Mouse (Mus musculus): ENCODE results near the gene Sec24d. TPM values are rescaled to one million over a fixed set of nuclear protein-coding genes. Genes with fewer than 3 reads are reported as not detected.

The Sec24d gene
- polyA plus RNA-seq, 1 experiment from 2014 or later = 55.6 TPM

DNA sequence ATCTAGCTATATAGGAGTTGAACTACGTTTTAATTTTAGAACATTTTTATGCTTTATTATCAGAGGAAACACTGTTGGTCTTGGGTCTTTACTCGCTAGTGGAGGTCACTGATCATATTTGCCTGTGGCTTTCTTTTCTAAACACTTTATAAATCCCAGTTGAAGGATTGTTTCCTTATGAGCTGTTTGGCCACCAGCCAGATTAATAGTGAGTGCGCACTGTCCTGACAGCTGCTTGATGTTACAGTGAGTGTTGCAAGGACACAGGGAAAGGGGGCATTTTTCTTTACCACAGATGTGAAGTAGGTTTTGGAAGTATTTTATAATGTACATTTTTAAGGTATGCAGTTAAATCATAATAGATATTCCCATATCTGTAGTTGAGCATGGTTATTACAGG lies 68.2 kb downstream of the Sec24d start:
- Histone ChIP-seq H3K4me1 (replicated peaks; ENCODE audit: control insufficient read depth, insufficient read depth) (peaks cover 5% of the 10 kb centered on the region; the same call in 1 of the 2 replicates), H3K9ac (ENCODE audit: low read length) (no peak overlapping the region), H3K4me2 (replicated peaks; ENCODE audit: low read depth) (no peak overlapping the region), H3K27ac (replicated peaks) (no peak overlapping the region), H3K36me3 (ENCODE audit: control insufficient read depth, insufficient read depth, low read length) (0 out of 2 replicates have a peak, but pooled peaks cover 3% of the 10 kb centered on the region), H3K9me3 (ENCODE audit: control insufficient read depth, low read length) (no peaks in the 10 kb centered on the region), H3K27me3 (ENCODE audit: control insufficient read depth, insufficient read depth, low read length) (no peaks in the 10 kb centered on the region), H3K4me3 (ENCODE audit: low read depth, low read length) (no peak overlapping the region)
- peak; percentile 64; the same call in 1 of the 2 replicates for ATAC-seq (ENCODE audit: low FRiP score, low TSS enrichment)
- DNase-seq (ENCODE audit: low spot score) = no peak
- WGBS = 6% methylated on average over 3 of the region's 3 CpGs
- TF ChIP-seq CTCF (IDR thresholded peaks at IDR 0.05; ENCODE audit: low read depth) = no peak
- no peak for TF ChIP-seq EP300 (optimal IDR thresholded peaks at IDR 0.05)

GRCm38 (mm10) chr3:123336455-123336854 lies 69.2 kb downstream of the Sec24d start:
- Histone ChIP-seq H3K27ac (replicated peaks) (no peak overlapping the region), H3K9ac (ENCODE audit: low read length) (no peak overlapping the region), H3K4me3 (ENCODE audit: low read depth, low read length) (no peak overlapping the region), H3K4me1 (replicated peaks; ENCODE audit: control insufficient read depth, insufficient read depth) (peaks cover 5% of the 10 kb centered on the region; the same call in 1 of the 2 replicates), H3K9me3 (ENCODE audit: control insufficient read depth, low read length) (no peaks in the 10 kb centered on the region), H3K4me2 (replicated peaks; ENCODE audit: low read depth) (no peak overlapping the region), H3K36me3 (ENCODE audit: control insufficient read depth, insufficient read depth, low read length) (0 out of 2 replicates have a peak, but pooled peaks cover 3% of the 10 kb centered on the region), H3K27me3 (ENCODE audit: control insufficient read depth, insufficient read depth, low read length) (no peaks in the 10 kb centered on the region)
- ATAC-seq (ENCODE audit: low FRiP score, low TSS enrichment) = no peak
- no peak for DNase-seq (ENCODE audit: low spot score)
- no peak for TF ChIP-seq EP300 (optimal IDR thresholded peaks at IDR 0.05)
- TF ChIP-seq CTCF (IDR thresholded peaks at IDR 0.05; ENCODE audit: low read depth) = no peak
- 48% methylated on average over 7 of the region's 7 CpGs for WGBS

GRCm38 (mm10) chr3:123336951-123337350 lies 69.7 kb downstream of the Sec24d start:
- H3K27ac ChIP-seq (replicated peaks) = 0 out of 2 replicates have a peak overlapping the region, but pooled peaks have one; percentile 30
- no peak overlapping the region for H3K4me2 ChIP-seq (replicated peaks; ENCODE audit: low read depth)
- no peak for TF ChIP-seq EP300 (optimal IDR thresholded peaks at IDR 0.05)
- no peak for TF ChIP-seq CTCF (IDR thresholded peaks at IDR 0.05; ENCODE audit: low read depth)
- no peak for ATAC-seq (ENCODE audit: low FRiP score, low TSS enrichment)
- peaks cover 5% of the 10 kb centered on the region; the same call in 1 of the 2 replicates for H3K4me1 ChIP-seq (replicated peaks; ENCODE audit: control insufficient read depth, insufficient read depth)
- H3K4me3 ChIP-seq (ENCODE audit: low read depth, low read length) = no peak overlapping the region
- 0 out of 2 replicates have a peak, but pooled peaks cover 3% of the 10 kb centered on the region for H3K36me3 ChIP-seq (ENCODE audit: control insufficient read depth, insufficient read depth, low read length)
- H3K9ac ChIP-seq (ENCODE audit: low read length) = no peak overlapping the region
- DNase-seq (ENCODE audit: low spot score) = no peak
- H3K27me3 ChIP-seq (ENCODE audit: control insufficient read depth, insufficient read depth, low read length) = no peaks in the 10 kb centered on the region
- 63% methylated on average over 5 of the region's 5 CpGs for WGBS
- no peaks in the 10 kb centered on the region for H3K9me3 ChIP-seq (ENCODE audit: control insufficient read depth, low read length)

DNA sequence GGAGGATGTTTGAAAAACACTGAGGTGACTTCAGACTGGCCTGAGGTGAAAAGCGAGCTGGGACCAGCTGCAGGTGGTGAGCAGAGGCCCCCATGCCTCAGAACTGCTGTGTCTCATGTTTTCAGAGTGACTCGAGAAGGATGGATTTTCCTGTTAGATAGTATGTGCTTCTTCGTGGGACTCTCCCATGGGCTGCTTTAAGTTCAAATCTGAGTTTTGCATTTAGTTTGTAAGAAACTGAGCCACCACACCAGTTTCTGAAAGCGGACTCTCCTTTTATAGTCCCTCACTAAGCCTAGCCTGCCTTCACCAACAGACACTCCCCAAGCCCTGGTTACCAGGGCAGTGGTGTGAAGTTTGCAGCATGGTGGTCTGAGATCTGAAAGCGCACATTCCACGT lies 70.6 kb downstream of the Sec24d start:
- peaks cover 5% of the 10 kb centered on the region; the same call in 1 of the 2 replicates for H3K4me1 ChIP-seq (replicated peaks; ENCODE audit: control insufficient read depth, insufficient read depth)
- H3K27me3 ChIP-seq (ENCODE audit: control insufficient read depth, insufficient read depth, low read length) = no peaks in the 10 kb centered on the region
- ATAC-seq (ENCODE audit: low FRiP score, low TSS enrichment) (no peak), DNase-seq (ENCODE audit: low spot score) (no peak)
- no peak for TF ChIP-seq EP300 (optimal IDR thresholded peaks at IDR 0.05)
- WGBS = 73% methylated on average over 6 of the region's 6 CpGs
- H3K4me2 ChIP-seq (replicated peaks; ENCODE audit: low read depth) = no peak overlapping the region
- H3K9me3 ChIP-seq (ENCODE audit: control insufficient read depth, low read length) = no peaks in the 10 kb centered on the region
- H3K9ac ChIP-seq (ENCODE audit: low read length) = no peak overlapping the region
- no peak overlapping the region for H3K4me3 ChIP-seq (ENCODE audit: low read depth, low read length)
- H3K36me3 ChIP-seq (ENCODE audit: control insufficient read depth, insufficient read depth, low read length) = 0 out of 2 replicates have a peak, but pooled peaks cover 3% of the 10 kb centered on the region
- H3K27ac ChIP-seq (replicated peaks) = 0 out of 2 replicates have a peak overlapping the region, but pooled peaks have one; percentile 24

GRCm38 (mm10) chr3:123338666-123339195 lies 71.5 kb downstream of the Sec24d start:
- peak overlapping the region; percentile 53; the same call in 1 of the 2 replicates for H3K27ac ChIP-seq (replicated peaks)
- no peaks in the 10 kb centered on the region for H3K27me3 ChIP-seq (ENCODE audit: control insufficient read depth, insufficient read depth, low read length)
- 44% methylated on average over 12 of the region's 12 CpGs for WGBS
- TF ChIP-seq EP300 (optimal IDR thresholded peaks at IDR 0.05) (no peak), CTCF (IDR thresholded peaks at IDR 0.05; ENCODE audit: low read depth) (no peak)
- no peak for DNase-seq (ENCODE audit: low spot score)
- H3K4me2 ChIP-seq (replicated peaks; ENCODE audit: low read depth) = no peak overlapping the region
- ATAC-seq (ENCODE audit: low FRiP score, low TSS enrichment) = no peak
- H3K9me3 ChIP-seq (ENCODE audit: control insufficient read depth, low read length) = no peaks in the 10 kb centered on the region
- H3K4me1 ChIP-seq (replicated peaks; ENCODE audit: control insufficient read depth, insufficient read depth) = peaks cover 5% of the 10 kb centered on the region; the same call in 1 of the 2 replicates
- 0 out of 2 replicates have a peak, but pooled peaks cover 3% of the 10 kb centered on the region for H3K36me3 ChIP-seq (ENCODE audit: control insufficient read depth, insufficient read depth, low read length)
- H3K4me3 ChIP-seq (ENCODE audit: low read depth, low read length) = no peak overlapping the region
- H3K9ac ChIP-seq (ENCODE audit: low read length) = no peak overlapping the region

DNA sequence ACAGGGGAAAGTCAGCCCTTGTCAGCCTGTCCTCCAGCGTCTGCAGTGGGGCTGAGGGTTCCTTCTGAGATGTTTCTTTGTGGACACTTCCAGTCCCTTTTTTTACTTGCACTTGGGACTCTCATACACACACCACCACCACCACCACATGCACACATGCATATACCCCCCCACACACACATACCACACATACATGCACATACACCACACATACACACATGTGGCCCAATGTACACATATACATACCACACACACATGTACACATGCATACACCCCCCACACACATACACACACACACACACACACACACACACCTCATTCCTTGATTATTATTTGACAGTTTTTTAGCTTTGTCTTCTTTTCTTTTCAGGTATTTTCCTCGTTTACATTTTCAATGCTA lies 73.8 kb downstream of the Sec24d start:
- 98% methylated on average over 2 of the region's 2 CpGs for WGBS
- no peak overlapping the region for H3K4me3 ChIP-seq (ENCODE audit: low read depth, low read length)
- no peaks in the 10 kb centered on the region for H3K4me1 ChIP-seq (replicated peaks; ENCODE audit: control insufficient read depth, insufficient read depth)
- TF ChIP-seq CTCF (IDR thresholded peaks at IDR 0.05; ENCODE audit: low read depth) = no peak
- TF ChIP-seq EP300 (optimal IDR thresholded peaks at IDR 0.05) = no peak
- H3K27ac ChIP-seq (replicated peaks) = no peak overlapping the region
- ATAC-seq (ENCODE audit: low FRiP score, low TSS enrichment) (no peak), DNase-seq (ENCODE audit: low spot score) (no peak)
- H3K9ac ChIP-seq (ENCODE audit: low read length) = no peak overlapping the region
- peaks cover 7% of the 10 kb centered on the region; the same call in 1 of the 2 replicates for H3K36me3 ChIP-seq (ENCODE audit: control insufficient read depth, insufficient read depth, low read length)
- no peaks in the 10 kb centered on the region for H3K9me3 ChIP-seq (ENCODE audit: control insufficient read depth, low read length)
- no peak overlapping the region for H3K4me2 ChIP-seq (replicated peaks; ENCODE audit: low read depth)
- H3K27me3 ChIP-seq (ENCODE audit: control insufficient read depth, insufficient read depth, low read length) = no peaks in the 10 kb centered on the region
